Mouse (Mus musculus) stomach, postnatal 0 days (tissue): ENCODE measurements around the gene Hist1h4f.

ENCODE experiments used
- CTCF ChIP-seq: IDR thresholded peaks from 2 replicates; pipeline ENCODE4 v1.5.1; 2016; ENCODE audit warnings: antibody characterized with exemption, low read depth, mild to moderate bottlenecking, moderate library complexity
- EP300 ChIP-seq: optimal IDR thresholded peaks from 2 replicates; pipeline ENCODE3; 2016; ENCODE audit warnings: antibody characterized with exemption

- TF ChIP-seq CTCF = no peak
- no peak for TF ChIP-seq EP300
Observed at GRCm38 (mm10) chr13:23536076-23536822, 15.2 kb downstream of the Hist1h4f start.
